Mouse (Mus musculus): ENCODE data around the gene Ehmt1.
A peak's percentile ranks its signal among the peaks of the same experiment; 100 is the strongest.

GRCm38 (mm10) chr2:24755276-24755675 is 164.1 kb downstream of the Ehmt1 start:
- TF ChIP-seq CTCF (IDR thresholded peaks at IDR 0.05; ENCODE audit: extremely low read depth, insufficient read length, insufficient replicate concordance, low read depth, low read length) = peak; percentile 66; the same call in 1 of the 2 replicates
- no peak for TF ChIP-seq POLR2A (IDR thresholded peaks at IDR 0.05; ENCODE audit: low read depth, low read length)

All from small intestine, adult 2 months (tissue).